Mouse (Mus musculus): Measurements from ENCODE around the gene Ppm1j. TPM values are rescaled to one million over a fixed set of nuclear protein-coding genes. Genes with fewer than 3 reads are reported as not detected.
"Not testable (repeated sequence)": the region's sequence is repeated elsewhere in the genome, so short reads cannot be mapped to it uniquely, and the experiment has no call there.

The Ppm1j gene
- polyA plus RNA-seq, 1 experiment from 2014 or later = 0.68 TPM

DNA sequence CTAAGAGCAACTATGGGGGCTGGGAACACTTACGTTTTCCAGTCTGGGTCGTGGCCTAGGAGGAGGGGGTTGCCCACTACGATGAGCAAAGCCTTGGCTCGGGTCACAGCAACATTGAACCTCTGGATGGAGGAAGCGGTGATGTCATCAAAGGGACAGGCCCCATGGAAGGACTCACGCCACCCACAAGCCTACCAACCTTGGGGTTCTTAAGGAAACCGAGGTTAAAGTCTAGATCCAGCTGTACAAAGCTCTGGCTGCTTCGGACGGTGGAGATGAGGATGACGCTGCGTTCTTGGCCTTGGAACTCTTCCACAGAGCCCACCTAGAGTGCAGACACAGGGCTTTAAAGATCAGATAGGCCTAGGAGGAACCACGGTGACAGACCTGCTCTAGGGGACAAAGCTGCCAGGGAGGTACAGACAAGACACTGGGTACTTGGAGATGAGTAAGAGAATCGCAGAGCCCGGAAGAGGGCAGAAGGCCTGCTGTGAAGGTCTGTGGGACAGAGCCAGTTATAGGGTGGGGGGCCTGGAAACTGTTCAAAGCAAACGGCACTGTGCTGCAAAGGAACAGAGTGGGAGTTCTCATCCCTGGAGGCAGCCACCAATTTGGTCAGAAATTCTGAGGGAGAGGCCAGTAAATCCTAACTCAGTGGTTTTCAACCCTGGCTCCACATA is 14.9 kb downstream of the Ppm1j start:
- no peaks in the 10 kb centered on the region for H3K27me3 ChIP-seq (ENCODE audit: control insufficient read depth, insufficient read depth, low read length)
- no peak overlapping the region for H3K4me2 ChIP-seq (ENCODE audit: low read length)
- H3K4me3 ChIP-seq (replicated peaks; ENCODE audit: low read depth, low read length) = no peak overlapping the region
- H3K36me3 ChIP-seq (ENCODE audit: control insufficient read depth, insufficient read depth, low read length) = peaks cover 6% of the 10 kb centered on the region; the same call in 1 of the 2 replicates
- WGBS = 79% methylated on average over 15 of the region's 15 CpGs
- peaks cover 3% of the 10 kb centered on the region; the same call in 1 of the 2 replicates for H3K4me1 ChIP-seq (ENCODE audit: control insufficient read depth, insufficient read depth, low read length)
- ATAC-seq (ENCODE audit: low FRiP score, low TSS enrichment) (no peak), DNase-seq (no peak)
- no peak overlapping the region for H3K27ac ChIP-seq (replicated peaks; ENCODE audit: low read depth, low read length)
- no peaks in the 10 kb centered on the region for H3K9me3 ChIP-seq (ENCODE audit: control insufficient read depth, low read length)
- H3K9ac ChIP-seq (replicated peaks; ENCODE audit: low read length) = no peak overlapping the region

GRCm38 (mm10) chr3:104796430-104797082 is 15.7 kb downstream of the Ppm1j start:
- peaks cover 6% of the 10 kb centered on the region; the same call in 1 of the 2 replicates for H3K36me3 ChIP-seq (ENCODE audit: control insufficient read depth, insufficient read depth, low read length)
- ATAC-seq (ENCODE audit: low FRiP score, low TSS enrichment) (no peak), DNase-seq (no peak)
- no peaks in the 10 kb centered on the region for H3K27me3 ChIP-seq (ENCODE audit: control insufficient read depth, insufficient read depth, low read length)
- WGBS = 90% methylated on average over 15 of the region's 15 CpGs
- no peak overlapping the region for H3K27ac ChIP-seq (replicated peaks; ENCODE audit: low read depth, low read length)
- no peak overlapping the region for H3K4me3 ChIP-seq (replicated peaks; ENCODE audit: low read depth, low read length)
- no peak overlapping the region for H3K9ac ChIP-seq (replicated peaks; ENCODE audit: low read length)
- H3K4me2 ChIP-seq (ENCODE audit: low read length) = no peak overlapping the region
- H3K4me1 ChIP-seq (ENCODE audit: control insufficient read depth, insufficient read depth, low read length) = peaks cover 3% of the 10 kb centered on the region; the same call in 1 of the 2 replicates
- no peaks in the 10 kb centered on the region for H3K9me3 ChIP-seq (ENCODE audit: control insufficient read depth, low read length)

DNA sequence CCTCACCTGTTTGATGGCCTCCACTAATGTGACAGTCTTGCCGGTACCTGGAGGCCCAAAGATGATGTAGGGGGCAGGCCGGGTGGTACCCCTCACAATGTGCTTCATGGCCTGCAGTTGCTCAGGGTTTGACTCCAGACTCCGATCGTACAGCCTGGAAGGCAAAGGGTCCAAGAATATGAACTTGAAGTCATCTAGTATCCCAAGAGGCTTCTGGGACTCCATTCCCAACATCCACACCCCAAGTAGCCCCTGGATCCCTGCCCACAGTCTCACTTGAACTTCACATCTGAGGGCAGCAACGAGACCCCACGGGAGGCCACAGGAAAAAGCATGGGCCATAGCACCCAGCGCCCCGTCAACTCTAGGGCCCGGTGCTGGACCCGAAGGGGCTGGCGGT is 19.8 kb downstream of the Ppm1j start:
- Histone ChIP-seq H3K4me3 (replicated peaks; ENCODE audit: low read depth, low read length) (no peak overlapping the region), H3K9me3 (ENCODE audit: control insufficient read depth, low read length) (no peaks in the 10 kb centered on the region), H3K27me3 (ENCODE audit: control insufficient read depth, insufficient read depth, low read length) (no peaks in the 10 kb centered on the region), H3K36me3 (ENCODE audit: control insufficient read depth, insufficient read depth, low read length) (peaks cover 3% of the 10 kb centered on the region; the same call in 1 of the 2 replicates), H3K27ac (replicated peaks; ENCODE audit: low read depth, low read length) (no peak overlapping the region), H3K4me1 (ENCODE audit: control insufficient read depth, insufficient read depth, low read length) (no peaks in the 10 kb centered on the region), H3K4me2 (ENCODE audit: low read length) (no peak overlapping the region), H3K9ac (replicated peaks; ENCODE audit: low read length) (no peak overlapping the region)
- WGBS = 98% methylated on average over 11 of the region's 11 CpGs
- ATAC-seq (ENCODE audit: low FRiP score, low TSS enrichment) = no peak
- no peak for DNase-seq

DNA sequence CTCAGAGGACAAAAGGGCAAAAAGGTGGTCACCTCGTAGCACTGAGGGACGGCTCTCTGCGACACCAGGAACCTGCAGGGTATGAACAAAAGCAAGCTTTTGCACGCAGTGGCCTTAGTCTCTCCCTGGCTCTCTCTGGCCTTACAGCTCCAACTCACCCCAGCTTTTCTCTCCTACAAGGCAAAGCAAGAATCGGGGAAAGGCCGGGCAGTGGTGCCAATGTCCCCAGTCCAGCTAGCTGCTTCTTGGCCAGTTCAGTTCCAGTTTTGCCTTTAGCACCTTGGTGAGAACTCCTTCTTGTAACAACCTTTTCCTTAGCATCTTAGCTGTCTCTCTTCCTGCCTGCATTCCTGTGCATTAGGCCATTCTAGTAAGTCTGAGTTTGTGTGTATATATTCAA is 20.6 kb downstream of the Ppm1j start:
- no peaks in the 10 kb centered on the region for H3K9me3 ChIP-seq (ENCODE audit: control insufficient read depth, low read length)
- H3K4me2 ChIP-seq (ENCODE audit: low read length) = no peak overlapping the region
- no peak overlapping the region for H3K9ac ChIP-seq (replicated peaks; ENCODE audit: low read length)
- ATAC-seq (ENCODE audit: low FRiP score, low TSS enrichment) (no peak), DNase-seq (no peak)
- H3K4me3 ChIP-seq (replicated peaks; ENCODE audit: low read depth, low read length) = no peak overlapping the region
- H3K27ac ChIP-seq (replicated peaks; ENCODE audit: low read depth, low read length) = no peak overlapping the region
- 85% methylated on average over 6 of the region's 6 CpGs for WGBS
- peaks cover 3% of the 10 kb centered on the region; the same call in 1 of the 2 replicates for H3K36me3 ChIP-seq (ENCODE audit: control insufficient read depth, insufficient read depth, low read length)
- H3K27me3 ChIP-seq (ENCODE audit: control insufficient read depth, insufficient read depth, low read length) = no peaks in the 10 kb centered on the region
- no peaks in the 10 kb centered on the region for H3K4me1 ChIP-seq (ENCODE audit: control insufficient read depth, insufficient read depth, low read length)

- H3K27ac ChIP-seq (replicated peaks; ENCODE audit: low read depth, low read length) = no peak overlapping the region
- WGBS = 94% methylated on average over 10 of the region's 10 CpGs
Measured at GRCm38 (mm10) chr3:104804312-104804711, 23.5 kb downstream of the Ppm1j start.

DNA sequence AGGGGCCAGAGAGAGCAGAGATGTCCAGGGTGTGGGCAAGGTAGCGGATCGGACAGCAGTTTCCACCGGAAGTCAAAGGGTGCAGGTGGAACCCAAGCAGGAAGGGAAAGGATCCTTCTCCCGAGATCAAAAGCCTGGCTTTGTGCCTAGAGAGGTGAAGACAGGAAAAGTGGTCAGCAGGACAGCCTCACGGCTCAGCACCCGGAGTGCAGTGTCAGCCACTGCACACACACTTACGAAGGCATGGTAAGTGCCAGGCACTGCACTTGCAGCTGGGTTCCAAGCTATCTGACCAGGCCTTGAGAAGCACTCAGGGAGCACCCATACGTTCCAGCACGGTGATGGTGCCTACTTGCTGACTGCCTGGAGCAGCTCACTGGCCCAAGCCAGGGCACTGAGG is 24.7 kb downstream of the Ppm1j start:
- H3K27me3 ChIP-seq (ENCODE audit: control insufficient read depth, insufficient read depth, low read length) = no peaks in the 10 kb centered on the region
- H3K36me3 ChIP-seq (ENCODE audit: control insufficient read depth, insufficient read depth, low read length) = no peaks in the 10 kb centered on the region; the same call in 1 of the 2 replicates
- no peak overlapping the region for H3K4me2 ChIP-seq (ENCODE audit: low read length)
- no peaks in the 10 kb centered on the region for H3K4me1 ChIP-seq (ENCODE audit: control insufficient read depth, insufficient read depth, low read length)
- WGBS = 86% methylated on average over 9 of the region's 9 CpGs
- DNase-seq = no peak
- no peak overlapping the region for H3K27ac ChIP-seq (replicated peaks; ENCODE audit: low read depth, low read length)
- ATAC-seq (ENCODE audit: low FRiP score, low TSS enrichment) = no peak
- H3K9me3 ChIP-seq (ENCODE audit: control insufficient read depth, low read length) = no peaks in the 10 kb centered on the region
- H3K9ac ChIP-seq (replicated peaks; ENCODE audit: low read length) = no peak overlapping the region
- no peak overlapping the region for H3K4me3 ChIP-seq (replicated peaks; ENCODE audit: low read depth, low read length)

More at GRCm38 (mm10) chr3:104804312-104804711, 23.5 kb downstream of the Ppm1j start:
- DNase-seq = no peak
- no peaks in the 10 kb centered on the region for H3K4me1 ChIP-seq (ENCODE audit: control insufficient read depth, insufficient read depth, low read length)
- no peaks in the 10 kb centered on the region for H3K27me3 ChIP-seq (ENCODE audit: control insufficient read depth, insufficient read depth, low read length)
- H3K4me2 ChIP-seq (ENCODE audit: low read length) = no peak overlapping the region
- ATAC-seq (ENCODE audit: low FRiP score, low TSS enrichment) = no peak
- H3K9ac ChIP-seq (replicated peaks; ENCODE audit: low read length) = no peak overlapping the region
- H3K36me3 ChIP-seq (ENCODE audit: control insufficient read depth, insufficient read depth, low read length) = no peaks in the 10 kb centered on the region; the same call in 1 of the 2 replicates
- no peak overlapping the region for H3K4me3 ChIP-seq (replicated peaks; ENCODE audit: low read depth, low read length)
- no peaks in the 10 kb centered on the region for H3K9me3 ChIP-seq (ENCODE audit: control insufficient read depth, low read length)

GRCm38 (mm10) chr3:104811752-104812151 is 30.9 kb downstream of the Ppm1j start:
- Histone ChIP-seq H3K9me3 (ENCODE audit: control insufficient read depth, low read length) (no peaks in the 10 kb centered on the region), H3K27me3 (ENCODE audit: control insufficient read depth, insufficient read depth, low read length) (no peaks in the 10 kb centered on the region), H3K4me3 (replicated peaks; ENCODE audit: low read depth, low read length) (no peak overlapping the region), H3K27ac (replicated peaks; ENCODE audit: low read depth, low read length) (no peak overlapping the region), H3K9ac (replicated peaks; ENCODE audit: low read length) (no peak overlapping the region), H3K4me1 (ENCODE audit: control insufficient read depth, insufficient read depth, low read length) (no peaks in the 10 kb centered on the region), H3K36me3 (ENCODE audit: control insufficient read depth, insufficient read depth, low read length) (no peaks in the 10 kb centered on the region), H3K4me2 (ENCODE audit: low read length) (no peak overlapping the region)
- DNase-seq = no peak
- no peak for ATAC-seq (ENCODE audit: low FRiP score, low TSS enrichment)
- 9% methylated on average over 3 of the region's 3 CpGs for WGBS

DNA sequence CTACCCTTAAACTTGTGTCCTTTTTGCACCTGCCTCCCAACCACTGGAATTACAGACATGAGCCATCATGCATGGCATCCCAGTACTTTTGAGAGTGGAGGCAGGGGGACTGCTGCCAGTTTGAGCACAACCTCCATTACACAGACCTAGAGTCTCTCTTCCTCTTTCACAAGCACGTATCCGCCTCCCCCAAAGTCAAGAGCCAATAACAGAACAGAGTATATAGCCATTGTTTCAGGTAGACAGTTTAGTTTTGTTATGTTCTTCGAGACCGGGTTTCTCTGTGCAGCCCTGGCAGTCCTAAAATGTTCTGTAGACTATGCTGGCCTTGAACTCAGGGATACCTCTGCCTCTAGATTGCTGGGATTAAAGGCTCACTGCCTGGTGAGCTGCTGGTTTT is 31.4 kb downstream of the Ppm1j start:
- no peaks in the 10 kb centered on the region for H3K27me3 ChIP-seq (ENCODE audit: control insufficient read depth, insufficient read depth, low read length)
- H3K27ac ChIP-seq (replicated peaks; ENCODE audit: low read depth, low read length) = no peak overlapping the region
- no peak overlapping the region for H3K4me3 ChIP-seq (replicated peaks; ENCODE audit: low read depth, low read length)
- H3K4me2 ChIP-seq (ENCODE audit: low read length) = no peak overlapping the region
- 83% methylated on average over 4 of the region's 4 CpGs for WGBS
- ATAC-seq (ENCODE audit: low FRiP score, low TSS enrichment) (no peak), DNase-seq (no peak)
- H3K9ac ChIP-seq (replicated peaks; ENCODE audit: low read length) = no peak overlapping the region
- H3K4me1 ChIP-seq (ENCODE audit: control insufficient read depth, insufficient read depth, low read length) = peaks cover 1% of the 10 kb centered on the region; the same call in 1 of the 2 replicates
- H3K9me3 ChIP-seq (ENCODE audit: control insufficient read depth, low read length) = no peaks in the 10 kb centered on the region
- H3K36me3 ChIP-seq (ENCODE audit: control insufficient read depth, insufficient read depth, low read length) = no peaks in the 10 kb centered on the region

DNA sequence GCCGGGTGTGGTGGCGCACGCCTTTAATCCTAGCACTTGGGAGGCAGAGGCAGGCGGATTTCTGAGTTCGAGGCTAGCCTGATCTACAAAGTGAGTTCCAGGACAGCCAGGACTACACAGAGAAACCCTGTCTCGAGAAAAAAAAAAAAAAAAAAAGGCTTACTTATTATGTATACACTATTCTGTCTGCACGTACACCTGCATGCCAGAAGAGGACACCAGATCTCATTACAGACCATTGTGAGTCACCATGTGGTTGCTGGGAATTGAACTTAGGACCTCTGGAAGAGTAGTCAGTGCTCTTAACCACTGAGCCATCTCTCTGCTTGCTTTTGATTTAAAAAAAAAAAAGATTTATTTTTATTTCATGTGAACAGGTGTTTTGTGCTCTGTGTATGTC is 32.4 kb downstream of the Ppm1j start:
- H3K4me2 ChIP-seq (ENCODE audit: low read length); DNase-seq; H3K36me3 ChIP-seq (ENCODE audit: control insufficient read depth, insufficient read depth, low read length); H3K9me3 ChIP-seq (ENCODE audit: control insufficient read depth, low read length); H3K9ac ChIP-seq (replicated peaks; ENCODE audit: low read length); H3K27ac ChIP-seq (replicated peaks; ENCODE audit: low read depth, low read length); ATAC-seq (ENCODE audit: low FRiP score, low TSS enrichment); H3K27me3 ChIP-seq (ENCODE audit: control insufficient read depth, insufficient read depth, low read length); H3K4me1 ChIP-seq (ENCODE audit: control insufficient read depth, insufficient read depth, low read length); H3K4me3 ChIP-seq (replicated peaks; ENCODE audit: low read depth, low read length): not testable (repeated sequence)
- 93% methylated on average over 7 of the region's 7 CpGs for WGBS

Measured in midbrain, embryonic 14.5 days (tissue).